Mouse (Mus musculus) CH12.LX (cell line): Measurements from ENCODE around the gene Prkch. TPM values are rescaled to one million over a fixed set of nuclear protein-coding genes. Genes with fewer than 3 reads are reported as not detected.

Source experiments
- DNase-seq: peaks from one replicate; pipeline ENCODE4 v3.0.0-alpha.2; 2013; ENCODE audit errors: extremely low read depth
- H3K27ac ChIP-seq: 2 replicates; pipeline ENCODE4 v1.5.1; 2012; ENCODE audit warnings: low read depth, mild to moderate bottlenecking, control low read depth, moderate library complexity; ENCODE audit not compliant: insufficient read depth
- H3K27me3 ChIP-seq: replicated peaks from 2 replicates; pipeline ENCODE3; 2012; ENCODE audit warnings: inconsistent platforms
- H3K36me3 ChIP-seq, 2 experiments: replicated peaks in 1 of 2; 2 replicates each; pipeline versions ENCODE3 to v1.6.1; 2012; ENCODE audit warnings: inconsistent platforms in 1 of 2, low read length in 1 of 2, mild to moderate bottlenecking in 1 of 2, mixed read lengths in 1 of 2, moderate library complexity in 1 of 2; ENCODE audit not compliant: control insufficient read depth in 1 of 2, insufficient read depth in 1 of 2
- H3K4me1 ChIP-seq, 2 experiments: 2 replicates each; pipeline ENCODE4 v1.6.1; 2012; ENCODE audit warnings: inconsistent platforms in 1 of 2, moderate library complexity in 1 of 2; ENCODE audit not compliant: insufficient read depth in 2 of 2, control insufficient read depth in 1 of 2
- H3K4me2 ChIP-seq: 2 replicates; pipeline ENCODE4 v1.6.1; 2012; ENCODE audit warnings: low read depth, mild to moderate bottlenecking, control low read depth; ENCODE audit not compliant: poor library complexity, insufficient read depth, severe bottlenecking
- H3K4me3 ChIP-seq, 3 experiments: fragments of 150-350 bp in 1 of 3; sonication (generic) in 1 of 3; replicated peaks in 1 of 3; 2 replicates each; pipeline versions ENCODE3 to v1.5.1; 2011 to 2012; ENCODE audit warnings: low read depth in 2 of 3, low read length in 2 of 3, mild to moderate bottlenecking in 2 of 3, moderate library complexity in 2 of 3, control low read depth in 1 of 3, improper control_type of control experiment in 1 of 3, inconsistent platforms in 1 of 3, mixed read lengths in 1 of 3; ENCODE audit not compliant: poor library complexity in 1 of 3
- H3K79me2 ChIP-seq: replicated peaks from 2 replicates; pipeline ENCODE4 v1.6.1; 2012; ENCODE audit warnings: mild to moderate bottlenecking, moderate library complexity; ENCODE audit not compliant: control insufficient read depth, poor library complexity, insufficient read depth, severe bottlenecking; ENCODE audit errors: extremely low read depth
- H3K9ac ChIP-seq: 2 replicates; pipeline ENCODE4 v1.6.1; 2012; ENCODE audit warnings: low read depth, mild to moderate bottlenecking, control low read depth, moderate library complexity; ENCODE audit not compliant: insufficient read depth
- H3K9me3 ChIP-seq: replicated peaks from 2 replicates; pipeline ENCODE3; 2012; ENCODE audit warnings: low read length, inconsistent platforms, mixed read lengths
- CHD1 ChIP-seq: IDR thresholded peaks from 2 replicates; pipeline ENCODE4 v1.6.1; 2012; ENCODE audit warnings: low read depth, low read length, improper control_type of control experiment, inconsistent platforms
- CTCF ChIP-seq, 2 experiments: IDR thresholded peaks in 1 of 2; conservative IDR thresholded peaks in 1 of 2; 2 replicates each; pipeline ENCODE4 v1.5.1; 2011 to 2012; ENCODE audit warnings: low read depth in 2 of 2, low read length in 2 of 2, improper control_type of control experiment in 1 of 2, inconsistent platforms in 1 of 2, mild to moderate bottlenecking in 1 of 2, moderate library complexity in 1 of 2
- ELF1 ChIP-seq: IDR thresholded peaks from 2 replicates; pipeline ENCODE4 v1.6.1; 2014; ENCODE audit warnings: low read depth, mild to moderate bottlenecking, inconsistent platforms, low read length, improper control_type of control experiment
- EP300 ChIP-seq: IDR thresholded peaks from 2 replicates; pipeline ENCODE4 v1.6.1; 2011; ENCODE audit warnings: low read length, improper control_type of control experiment
- ETS1 ChIP-seq: conservative IDR thresholded peaks from 2 replicates; pipeline ENCODE4 v1.6.1; 2012; ENCODE audit warnings: low read depth, mild to moderate bottlenecking, inconsistent platforms, low read length, improper control_type of control experiment, moderate library complexity
- GABPA ChIP-seq: IDR thresholded peaks from 2 replicates; pipeline ENCODE4 v1.6.1; 2012; ENCODE audit warnings: low read depth, low read length, improper control_type of control experiment, inconsistent platforms; ENCODE audit not compliant: insufficient replicate concordance
- IRF4 ChIP-seq: IDR thresholded peaks from 2 replicates; pipeline ENCODE4 v1.6.1; 2014; ENCODE audit warnings: low read depth, mild to moderate bottlenecking, inconsistent platforms, low read length, improper control_type of control experiment
- JUN ChIP-seq: IDR thresholded peaks from 2 replicates; pipeline ENCODE4 v1.6.1; 2011; ENCODE audit warnings: low read depth, mild to moderate bottlenecking, low read length, improper control_type of control experiment, moderate library complexity; ENCODE audit not compliant: insufficient read depth
- JUND ChIP-seq: conservative IDR thresholded peaks from 2 replicates; pipeline ENCODE4 v1.6.1; 2011; ENCODE audit warnings: low read depth, low read length, improper control_type of control experiment
- KAT2A ChIP-seq: IDR thresholded peaks from 2 replicates; pipeline ENCODE4 v1.6.1; 2012; ENCODE audit warnings: low read length, improper control_type of control experiment, inconsistent platforms; ENCODE audit not compliant: insufficient replicate concordance
- MAFK ChIP-seq: IDR thresholded peaks from 2 replicates; pipeline ENCODE4 v1.6.1; 2011; ENCODE audit warnings: low read length, improper control_type of control experiment; ENCODE audit not compliant: insufficient replicate concordance
- MAX ChIP-seq: IDR thresholded peaks from 2 replicates; pipeline ENCODE4 v1.6.1; 2011; ENCODE audit warnings: low read length, improper control_type of control experiment
- MAZ ChIP-seq: IDR thresholded peaks from 2 replicates; pipeline ENCODE4 v1.6.1; 2012; ENCODE audit warnings: low read depth, mild to moderate bottlenecking, inconsistent platforms, low read length, improper control_type of control experiment, moderate library complexity
- NRF1 ChIP-seq: IDR thresholded peaks from 2 replicates; pipeline ENCODE4 v1.6.1; 2014; ENCODE audit warnings: low read depth, mild to moderate bottlenecking, inconsistent platforms, low read length, improper control_type of control experiment, moderate library complexity
- POLR2A ChIP-seq: IDR thresholded peaks from 2 replicates; pipeline ENCODE4 v1.6.1; 2011; ENCODE audit warnings: low read depth, mild to moderate bottlenecking, improper control_type of control experiment, low read length
- POLR2AphosphoS2 ChIP-seq: IDR thresholded peaks from 2 replicates; pipeline ENCODE4 v1.6.1; 2011; ENCODE audit warnings: low read depth, low read length, improper control_type of control experiment
- RAD21 ChIP-seq: IDR thresholded peaks from 2 replicates; pipeline ENCODE4 v1.6.1; 2011; ENCODE audit warnings: low read depth, mild to moderate bottlenecking, low read length, improper control_type of control experiment, moderate library complexity
- SIN3A ChIP-seq: IDR thresholded peaks from 2 replicates; pipeline ENCODE4 v1.6.1; 2012; ENCODE audit warnings: low read length, improper control_type of control experiment, inconsistent platforms
- SMC3 ChIP-seq: IDR thresholded peaks from 2 replicates; pipeline ENCODE4 v1.6.1; 2011; ENCODE audit warnings: low read depth, low read length, improper control_type of control experiment
- TCF12 ChIP-seq: IDR thresholded peaks from 2 replicates; pipeline ENCODE4 v1.6.1; 2014; ENCODE audit warnings: low read depth, mild to moderate bottlenecking, inconsistent platforms, low read length, improper control_type of control experiment
- USF1 ChIP-seq: IDR thresholded peaks from 2 replicates; pipeline ENCODE4 v1.6.1; 2014; ENCODE audit warnings: low read depth, mild to moderate bottlenecking, inconsistent platforms, low read length, improper control_type of control experiment
- ZC3H11A ChIP-seq: IDR thresholded peaks from 2 replicates; pipeline ENCODE4 v1.6.1; 2012; ENCODE audit warnings: low read depth, mild to moderate bottlenecking, inconsistent platforms, low read length, improper control_type of control experiment
- ZKSCAN1 ChIP-seq: IDR thresholded peaks from 2 replicates; pipeline ENCODE4 v1.6.1; 2012; ENCODE audit warnings: low read depth, inconsistent platforms, low read length, improper control_type of control experiment, borderline replicate concordance
- ZMIZ1 ChIP-seq: IDR thresholded peaks from 2 replicates; pipeline ENCODE4 v1.6.1; 2012; ENCODE audit warnings: low read depth, mild to moderate bottlenecking, inconsistent platforms, low read length, improper control_type of control experiment
- dilution Hi-C: fragments of 300-500 bp; cut with MboI; formaldehyde crosslinking; loops from 2 replicates; pipeline ENCODE4 v1.14.3; 2020; ENCODE audit warnings: low sequenced_read_pairs; ENCODE audit not compliant: extremely low pct_unique_long_range_greater_than_20kb, extremely low pct_ligation_motif_present
- in situ Hi-C: fragments of 300-500 bp; cut with MboI; formaldehyde crosslinking; loops from 3 replicates; pipeline ENCODE4 v1.14.3; 2019; ENCODE audit warnings: low sequenced_read_pairs, low pct_ligation_motif_present, low pct_unique_long_range_greater_than_20kb, mixed read lengths
- polyA plus RNA-seq: library from polyadenylated mRNA; unstranded; fragments of >175 nt; gene quantifications from 2 replicates; pipeline ENCODE4 v1.2.1, GENCODE M21; 2012; ENCODE audit warnings: low read depth; ENCODE audit not compliant: insufficient read length
- total RNA-seq, 2 experiments: library from RNA; depleted of rRNA; stranded (reverse); fragments of 300-350 nt in 1 of 2; fragments of >200 nt in 1 of 2; gene quantifications; 2 replicates each; pipeline ENCODE4 v1.2.3; 2012 to 2014

Prkch gene
- total and polyA plus RNA-seq, 3 experiments: 0.76 to 2.3 (median 1.8) TPM

GRCm38 (mm10) chr12:73666701-73667100 lies 82.1 kb downstream of the Prkch start:
- DNase-seq: no peak
- Histone ChIP-seq H3K4me1 (peaks cover 0 to 5% of the 10 kb centered on the region in 2 experiments; a peak in 2 of 4 replicates), H3K9ac (no peak overlapping the region), H3K9me3 (no peaks in the 10 kb centered on the region), H3K36me3 (no peaks in the 10 kb centered on the region), H3K27ac (no peak overlapping the region), H3K4me3 (no peak overlapping the region), H3K79me2 (no peaks in the 10 kb centered on the region), H3K27me3 (no peaks in the 10 kb centered on the region), H3K4me2 (no peak overlapping the region)
- in situ Hi-C loops (no loop called here), dilution Hi-C loops (no loop called here)
- TF ChIP-seq POLR2A (no peak), ZKSCAN1 (no peak), TCF12 (no peak), ZMIZ1 (no peak), RAD21 (no peak), MAZ (no peak), MAX (no peak), EP300 (no peak), IRF4 (no peak), ELF1 (no peak), MAFK (no peak), JUN (no peak), USF1 (no peak), JUND (no peak), CHD1 (no peak), SIN3A (no peak), ZC3H11A (no peak), ETS1 (no peak), NRF1 (no peak), SMC3 (no peak)

- H3K9ac ChIP-seq: no peak overlapping the region
- dilution Hi-C loops: no loop called here
Observed at GRCm38 (mm10) chr12:73667607-73668006, 83.0 kb downstream of the Prkch start.

More at GRCm38 (mm10) chr12:73667607-73668006, 83.0 kb downstream of the Prkch start:
- Histone ChIP-seq H3K9me3 (no peaks in the 10 kb centered on the region), H3K27ac (no peak overlapping the region)
- TF ChIP-seq ETS1: no peak
- no peak for TF ChIP-seq GABPA
- TF ChIP-seq CTCF (conservative IDR thresholded peaks at IDR 0.05 in 1 of 2, IDR thresholded peaks at IDR 0.05 in 1 of 2; ENCODE audit: low read depth in 2 of 2, low read length in 2 of 2): no peak
- TF ChIP-seq ELF1: no peak
- no peak for TF ChIP-seq POLR2AphosphoS2
- TF ChIP-seq ZMIZ1: no peak
- TF ChIP-seq TCF12: no peak
- TF ChIP-seq KAT2A: no peak
- TF ChIP-seq MAZ: no peak
- no peak for TF ChIP-seq RAD21
- TF ChIP-seq NRF1: no peak
- TF ChIP-seq, all 38 proteins: peak for 0
- H3K4me2 ChIP-seq: no peak overlapping the region
- no peaks in the 10 kb centered on the region for H3K79me2 ChIP-seq
- no peaks in the 10 kb centered on the region for H3K27me3 ChIP-seq
- in situ Hi-C loops: no loop called here
- no peaks in the 10 kb centered on the region for H3K36me3 ChIP-seq
- H3K4me3 ChIP-seq: no peak overlapping the region
- peaks cover 0 to 14% of the 10 kb centered on the region in 2 experiments; a peak in 2 of 4 replicates for H3K4me1 ChIP-seq
- no peak for DNase-seq
